Mouse (Mus musculus): ENCODE measurements at regions not wholly inside any gene's neighbourhood (a gene's known extent, or its start where the extent isn't known, plus 50 kb on each side); places are given as distances from the start of the nearest gene placed in this dataset.
A peak's percentile ranks its signal among the peaks of the same experiment; 100 is the strongest.
"Not testable (repeated sequence)": the region's sequence is repeated elsewhere in the genome, so short reads cannot be mapped to it uniquely, and the experiment has no call there.

GRCm38 (mm10) chr13:75295818-75296217 is 206.2 kb downstream of the Pcsk1 start:
- no peak for DNase-seq (ENCODE audit: extremely low spot score in 1 of 2, low spot score in 1 of 2)

DNA sequence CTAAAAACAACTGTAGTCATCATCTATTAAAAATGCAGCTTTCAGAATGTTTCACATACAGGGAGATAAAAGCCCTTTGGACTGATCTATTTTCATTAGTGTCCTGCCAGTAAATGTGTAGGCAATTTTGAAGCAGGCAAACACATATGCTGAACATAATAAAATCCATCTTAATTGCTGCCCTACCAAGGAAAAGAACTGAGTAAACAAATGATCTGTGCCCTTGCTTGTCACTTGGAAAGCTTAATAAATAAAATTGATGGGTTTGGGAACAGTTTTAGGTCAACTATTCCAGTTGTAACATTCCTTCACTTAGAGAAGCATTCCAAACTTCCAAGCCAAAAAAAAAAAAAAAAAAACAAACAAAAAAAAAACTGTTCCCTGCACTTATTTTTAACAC is 230.2 kb downstream of the Pcsk1 start:
- no peak for DNase-seq (ENCODE audit: extremely low spot score in 1 of 2, low spot score in 1 of 2)

GRCm38 (mm10) chr13:75320239-75320638 is 230.6 kb downstream of the Pcsk1 start:
- DNase-seq (ENCODE audit: extremely low spot score in 1 of 2, low spot score in 1 of 2): no peak

- no peak for DNase-seq (ENCODE audit: extremely low spot score in 1 of 2, low spot score in 1 of 2)
Measured at GRCm38 (mm10) chr13:75337054-75337453, 247.4 kb downstream of the Pcsk1 start.

DNA sequence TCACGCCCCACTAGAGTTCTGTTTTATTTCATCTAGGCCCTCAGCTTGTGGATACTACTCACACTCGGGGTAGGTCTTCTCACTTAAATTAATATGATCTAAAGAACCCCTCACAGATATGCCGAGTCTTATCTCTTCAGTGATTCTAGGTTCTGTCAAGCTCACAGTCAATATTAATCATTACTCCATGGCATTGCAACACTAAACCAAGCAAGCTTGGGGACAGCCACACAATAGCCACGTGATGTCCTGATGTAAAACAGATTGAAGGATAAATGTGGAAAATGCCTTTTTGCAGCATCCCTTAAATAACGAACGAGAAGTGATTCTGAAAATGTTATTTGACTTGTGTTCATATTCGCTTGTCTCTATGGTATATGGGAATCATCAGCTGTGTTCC is 253.8 kb downstream of the Pcsk1 start:
- no peak for DNase-seq (ENCODE audit: extremely low spot score in 1 of 2, low spot score in 1 of 2)

DNA sequence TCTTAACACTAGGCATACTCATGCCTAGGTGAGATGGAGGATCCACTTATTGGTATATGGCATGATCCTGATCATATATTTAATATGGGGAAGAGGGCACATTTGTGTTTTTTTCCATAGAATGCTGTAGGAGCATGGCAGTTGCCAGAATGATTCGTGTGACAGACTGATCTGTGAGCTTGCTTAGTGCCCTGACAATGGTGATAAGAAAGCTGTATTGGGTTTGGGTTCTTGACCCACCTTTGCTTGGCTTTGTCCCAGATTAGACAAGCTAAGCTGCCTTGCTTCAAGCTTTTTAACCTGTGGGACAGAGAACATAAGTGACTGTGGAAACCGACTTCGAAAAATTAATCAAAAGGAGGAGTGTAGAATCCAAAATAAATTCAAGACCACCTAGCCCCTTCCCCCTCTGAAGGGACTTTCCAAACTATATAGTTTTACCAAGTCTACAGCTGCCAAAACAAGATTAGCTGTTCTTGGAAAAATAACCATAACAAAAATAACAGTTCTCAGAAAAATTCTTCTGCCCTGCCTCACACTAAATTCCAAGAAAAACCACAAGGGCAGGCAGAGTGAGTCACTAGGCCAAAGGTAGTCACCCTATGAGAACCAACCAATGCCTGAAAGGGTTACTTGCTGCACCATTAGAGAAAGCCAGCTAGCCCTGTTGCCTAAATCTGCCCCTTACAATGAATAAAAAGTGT is 277.2 kb downstream of the Pcsk1 start:
- no peak for DNase-seq (ENCODE audit: extremely low spot score in 1 of 2, low spot score in 1 of 2)

DNA sequence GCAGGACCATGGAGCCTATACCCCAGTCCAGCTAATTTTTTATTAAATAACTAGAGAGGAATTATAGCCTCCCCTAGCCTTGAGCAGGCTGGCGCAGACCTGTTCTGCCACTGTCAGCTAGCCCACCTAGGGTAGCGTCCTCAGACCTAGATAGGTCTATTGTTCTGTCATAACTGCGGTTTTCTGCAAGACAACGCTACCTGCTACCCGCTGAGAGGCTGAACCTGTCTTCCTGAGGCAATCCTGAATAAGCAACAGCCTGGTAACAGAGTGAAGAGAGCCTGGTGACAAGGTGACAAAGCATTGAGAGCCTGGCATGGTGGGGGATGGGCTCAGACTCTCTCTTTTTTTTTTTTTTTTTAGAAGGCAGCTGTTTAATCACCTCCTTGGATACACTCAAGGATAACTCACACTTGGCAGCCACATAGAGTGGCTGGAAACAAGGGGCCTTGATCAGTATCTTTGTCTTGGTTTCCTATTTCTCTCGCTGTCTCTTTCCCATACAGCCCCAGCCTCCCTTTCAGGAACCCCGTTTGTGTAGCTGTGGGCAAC is 278.7 kb downstream of the Pcsk1 start:
- DNase-seq (ENCODE audit: extremely low spot score in 1 of 2, low spot score in 1 of 2): no peak

DNA sequence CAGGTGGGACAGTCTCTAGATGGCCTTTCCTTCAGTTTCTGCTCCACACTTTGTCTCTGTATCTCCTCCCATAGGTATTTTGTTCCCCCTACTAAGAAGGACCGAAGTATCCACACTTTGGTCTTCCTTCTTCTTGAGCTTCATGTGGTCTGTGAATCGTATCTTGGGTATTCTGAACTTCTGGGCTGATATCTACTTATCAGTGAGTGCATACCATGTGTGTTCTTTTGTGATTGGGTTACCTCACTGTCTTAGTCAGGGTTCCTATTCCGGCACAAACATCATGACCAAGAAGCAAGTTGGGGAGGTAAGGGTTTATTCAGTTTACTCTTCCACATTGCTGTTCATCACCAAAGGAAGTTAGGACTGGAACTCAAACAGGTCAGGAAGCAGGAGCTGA is 287.5 kb downstream of the Pcsk1 start:
- not testable (repeated sequence) for DNase-seq (ENCODE audit: extremely low spot score in 1 of 2, low spot score in 1 of 2)

DNA sequence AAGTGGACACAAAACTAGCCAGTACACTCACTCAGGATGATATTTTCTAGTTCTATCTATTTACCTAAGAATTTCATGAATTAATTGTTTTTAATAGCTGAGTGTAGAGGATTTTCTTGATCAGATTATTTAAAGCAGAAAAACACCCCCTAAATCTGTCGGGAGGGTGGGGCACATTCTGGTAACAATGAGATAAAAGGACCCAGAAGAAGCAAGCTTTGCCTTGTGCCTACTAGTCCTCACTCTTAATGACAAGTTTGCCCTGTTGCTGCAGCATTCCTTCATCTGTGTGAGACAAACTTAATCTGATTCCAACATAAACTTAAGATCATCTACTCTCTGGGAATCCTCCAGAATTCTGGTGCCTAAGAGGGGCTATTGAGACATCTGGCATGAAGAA is 288.1 kb downstream of the Pcsk1 start:
- DNase-seq (ENCODE audit: extremely low spot score in 1 of 2, low spot score in 1 of 2): no peak

- no peak for DNase-seq (ENCODE audit: extremely low spot score in 1 of 2, low spot score in 1 of 2)
Measured at GRCm38 (mm10) chr13:75384631-75385340, 295.2 kb downstream of the Pcsk1 start.

- no peak for DNase-seq (ENCODE audit: extremely low spot score in 1 of 2, low spot score in 1 of 2)
Measured at GRCm38 (mm10) chr13:75389211-75389610, 299.6 kb downstream of the Pcsk1 start.

DNA sequence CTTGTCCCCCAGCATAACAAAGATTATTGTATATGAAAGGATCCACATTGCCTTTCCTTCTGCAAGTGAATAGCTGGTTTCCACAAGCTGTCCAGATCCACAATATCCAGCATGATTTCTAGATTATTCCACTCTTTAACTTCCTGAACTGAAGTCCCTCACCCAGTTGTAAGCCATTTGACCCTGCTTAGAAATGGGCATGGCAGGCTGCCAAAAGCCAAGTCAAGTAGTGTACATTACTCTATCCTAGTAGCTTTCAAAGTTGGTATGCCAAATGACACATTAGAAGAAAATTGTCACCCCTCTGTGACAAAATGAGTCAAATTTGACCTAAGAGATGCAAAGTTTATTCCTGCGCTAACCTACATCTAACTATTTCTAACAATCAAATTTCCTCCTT is 300.6 kb downstream of the Pcsk1 start:
- no peak for DNase-seq (ENCODE audit: extremely low spot score in 1 of 2, low spot score in 1 of 2)

DNA sequence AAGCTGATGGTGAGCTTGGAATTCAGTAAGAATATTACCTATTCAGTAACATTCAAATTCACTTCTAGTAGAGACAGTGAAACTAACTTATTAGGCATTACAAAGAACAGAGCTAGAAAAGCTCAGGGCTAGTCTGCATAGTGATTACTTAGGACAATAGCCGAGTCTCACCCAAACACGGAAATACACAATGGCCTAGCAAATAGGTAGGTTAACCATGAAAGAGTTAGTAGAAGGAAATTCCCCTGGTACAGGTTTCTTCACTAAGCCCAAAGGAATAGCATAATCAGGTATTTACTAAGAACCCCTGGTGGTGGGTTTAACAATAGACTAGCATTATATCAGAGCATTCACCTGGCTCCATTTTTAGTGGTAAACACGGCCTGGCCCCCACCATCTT is 306.7 kb upstream of the Ell2 start:
- not testable (repeated sequence) for DNase-seq (ENCODE audit: extremely low spot score in 1 of 2, low spot score in 1 of 2)

- peak in 1 of 2 experiments; percentile 29 for DNase-seq (ENCODE audit: extremely low spot score in 1 of 2, low spot score in 1 of 2)
Measured at GRCm38 (mm10) chr13:75420726-75421125, 285.8 kb upstream of the Ell2 start.

- DNase-seq (ENCODE audit: extremely low spot score in 1 of 2, low spot score in 1 of 2): no peak
Measured at GRCm38 (mm10) chr13:75426971-75427370, 279.6 kb upstream of the Ell2 start.

GRCm38 (mm10) chr13:75439170-75439569 is 267.4 kb upstream of the Ell2 start:
- no peak for DNase-seq (ENCODE audit: extremely low spot score in 1 of 2, low spot score in 1 of 2)

GRCm38 (mm10) chr13:75440051-75440450 is 266.5 kb upstream of the Ell2 start:
- DNase-seq (ENCODE audit: extremely low spot score in 1 of 2, low spot score in 1 of 2): no peak

DNA sequence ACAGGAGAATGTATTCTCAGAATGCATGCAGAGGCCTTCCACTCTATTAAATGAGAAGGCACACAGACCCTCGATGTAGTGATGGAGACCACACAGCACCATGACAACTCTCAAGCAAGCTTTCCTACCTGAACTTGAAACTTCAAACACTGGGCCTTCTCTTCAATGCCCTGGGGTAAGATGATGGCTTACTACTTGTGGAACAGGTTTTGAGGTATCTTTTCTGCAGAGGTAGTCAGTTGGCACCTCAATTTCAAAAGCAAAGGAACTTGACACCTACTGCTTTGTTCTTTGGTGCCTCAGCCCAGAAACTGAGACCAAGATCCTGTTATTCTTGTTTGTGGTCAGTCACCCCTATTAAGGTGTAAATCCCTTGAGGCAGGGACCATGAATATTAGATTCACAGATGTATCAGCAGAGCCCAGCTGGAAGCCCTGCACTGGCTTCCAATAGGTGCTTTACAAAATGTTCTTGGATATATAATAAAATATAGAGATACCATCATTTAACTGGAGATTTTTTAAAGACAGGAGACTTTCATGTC is 246.2 kb upstream of the Ell2 start:
- DNase-seq (ENCODE audit: extremely low spot score in 1 of 2, low spot score in 1 of 2): no peak

- DNase-seq (ENCODE audit: extremely low spot score in 1 of 2, low spot score in 1 of 2): no peak
Measured at GRCm38 (mm10) chr13:75461273-75461672, 245.3 kb upstream of the Ell2 start.

- DNase-seq (ENCODE audit: extremely low spot score in 1 of 2, low spot score in 1 of 2): no peak
Measured at GRCm38 (mm10) chr13:75467225-75467624, 239.3 kb upstream of the Ell2 start.

GRCm38 (mm10) chr13:75475828-75476597 is 230.5 kb upstream of the Ell2 start:
- DNase-seq (ENCODE audit: extremely low spot score in 1 of 2, low spot score in 1 of 2): no peak
